Mouse (Mus musculus) heart, embryonic 13.5 days (tissue): ENCODE results near the gene Acer3. TPM values are rescaled to one million over a fixed set of nuclear protein-coding genes. Genes with fewer than 3 reads are reported as not detected.
A peak's percentile ranks its signal among the peaks of the same experiment; 100 is the strongest.

ENCODE experiments used
- ATAC-seq: fragments of 200-750 bp; cut with Nextera tagmentation; 2 replicates; pipeline ENCODE4 v1.8.0; 2017; ENCODE audit warnings: moderate TSS enrichment; ENCODE audit not compliant: insufficient number of reproducible peaks, low FRiP score, low TSS enrichment; ENCODE audit errors: extremely low read depth
- H3K27ac ChIP-seq: fragments of 300-500 bp; sonication (generic); replicated peaks from 2 replicates; pipeline ENCODE4 v1.5.1; 2015; ENCODE audit warnings: moderate library complexity, mild to moderate bottlenecking, inconsistent platforms
- H3K27me3 ChIP-seq: fragments of 300-500 bp; sonication (generic); replicated peaks from 2 replicates; pipeline ENCODE4 v1.6.1; 2015; ENCODE audit warnings: mild to moderate bottlenecking, inconsistent platforms
- H3K36me3 ChIP-seq: fragments of 300-500 bp; sonication (generic); 2 replicates; pipeline ENCODE4 v1.6.1; 2015; ENCODE audit warnings: mild to moderate bottlenecking, inconsistent platforms
- H3K4me1 ChIP-seq: fragments of 300-500 bp; sonication (generic); 2 replicates; pipeline ENCODE4 v1.6.1; 2015; ENCODE audit warnings: inconsistent platforms
- H3K4me2 ChIP-seq: fragments of 300-500 bp; sonication (generic); 2 replicates; pipeline ENCODE4 v1.6.1; 2015; ENCODE audit warnings: inconsistent platforms, mild to moderate bottlenecking, moderate library complexity
- H3K4me3 ChIP-seq: fragments of 300-500 bp; sonication (generic); 2 replicates; pipeline ENCODE4 v1.5.1; 2015; ENCODE audit warnings: moderate library complexity, mild to moderate bottlenecking, inconsistent platforms
- H3K9ac ChIP-seq: fragments of 300-500 bp; sonication (generic); 2 replicates; pipeline ENCODE4 v1.6.1; 2015; ENCODE audit warnings: inconsistent platforms, mild to moderate bottlenecking, moderate library complexity
- H3K9me3 ChIP-seq: fragments of 300-500 bp; sonication (generic); 2 replicates; pipeline ENCODE4 v1.6.1; 2016; ENCODE audit warnings: inconsistent platforms
- WGBS: fragments of 180-500 bp; shearing (Covaris S2); methylation state at CpG from one replicate; pipeline ENCODE4 v1.1.7; 2015; ENCODE audit warnings: mixed read lengths; 5-methylcytosine and 5-hydroxymethylcytosine counted together
- polyA plus RNA-seq: library from polyadenylated mRNA; unstranded; fragments of >200 nt; fragmentation: Nextera tagmentation; extraction: Ambion mirVana; gene quantifications from 2 replicates; pipeline ENCODE4 v1.2.1, GENCODE M21; 2015

The Acer3 gene
- polyA plus RNA-seq, 1 experiment from 2014 or later, result 18.9 TPM

DNA sequence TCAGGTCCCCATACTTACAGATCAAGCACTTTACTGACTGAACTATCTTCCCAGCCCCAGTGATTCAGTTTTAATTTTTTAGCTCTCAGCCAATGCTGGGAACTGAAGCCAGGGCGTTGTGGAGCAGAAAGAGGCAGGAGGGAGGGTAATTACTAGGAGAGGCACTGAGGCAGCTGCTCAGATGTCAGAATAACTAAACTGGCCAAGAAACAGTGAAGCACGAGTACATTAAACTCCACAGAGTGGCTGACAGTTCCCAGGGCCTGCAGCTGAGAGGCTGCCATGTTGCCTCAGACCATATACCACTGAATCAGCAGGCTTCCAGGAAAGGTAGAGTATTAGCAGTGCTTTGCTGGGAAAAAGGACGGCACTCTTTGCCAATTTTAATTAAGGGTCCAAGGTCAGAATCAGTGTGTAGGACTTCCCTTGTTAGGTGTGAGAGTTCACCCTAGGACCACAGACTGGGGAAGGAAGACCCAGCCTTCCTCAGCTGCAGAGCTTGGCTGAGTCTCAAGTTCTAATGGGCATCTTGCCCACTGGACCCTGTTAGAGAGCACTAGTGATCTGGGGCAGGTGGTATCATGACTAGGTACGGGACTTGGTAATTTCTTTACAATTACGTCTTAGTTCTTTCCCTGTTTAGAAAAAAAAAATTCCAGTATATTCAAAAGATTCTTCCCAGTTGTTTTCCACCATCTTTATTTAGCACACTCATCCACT, 11.8 kb upstream of the Acer3 start:
- WGBS, result 66% methylated on average over 5 of the region's 5 CpGs
- Histone ChIP-seq H3K9ac (no peak overlapping the region), H3K4me2 (no peak overlapping the region), H3K4me3 (no peak overlapping the region), H3K36me3 (no peaks in the 10 kb centered on the region), H3K27ac (no peak overlapping the region), H3K27me3 (no peaks in the 10 kb centered on the region), H3K4me1 (peaks cover 54% of the 10 kb centered on the region), H3K9me3 (no peaks in the 10 kb centered on the region)
- ATAC-seq, result no peak

- WGBS, result 20% methylated on average over 3 of the region's 3 CpGs
- Histone ChIP-seq H3K4me3 (no peak overlapping the region), H3K36me3 (no peaks in the 10 kb centered on the region), H3K9ac (no peak overlapping the region), H3K4me2 (no peak overlapping the region), H3K27ac (no peak overlapping the region), H3K9me3 (no peaks in the 10 kb centered on the region), H3K4me1 (peaks cover 54% of the 10 kb centered on the region), H3K27me3 (0 out of 2 replicates have a peak, but pooled peaks cover 2% of the 10 kb centered on the region)
- no peak for ATAC-seq
Measured at GRCm38 (mm10) chr7:98331932-98332331, 10.9 kb upstream of the Acer3 start.

- H3K36me3 ChIP-seq, result no peaks in the 10 kb centered on the region
- no peak overlapping the region; the same call in 1 of the 2 replicates for H3K27ac ChIP-seq
- WGBS, result 39% methylated on average over 2 of the region's 2 CpGs
- H3K4me1 ChIP-seq, result peaks cover 54% of the 10 kb centered on the region
- no peak for ATAC-seq
- no peaks in the 10 kb centered on the region for H3K9me3 ChIP-seq
- H3K4me3 ChIP-seq, result no peak overlapping the region
- H3K4me2 ChIP-seq, result 0 out of 2 replicates have a peak overlapping the region, but pooled peaks have one; percentile 1
- H3K9ac ChIP-seq, result no peak overlapping the region
- H3K27me3 ChIP-seq, result 0 out of 2 replicates have a peak, but pooled peaks cover 3% of the 10 kb centered on the region
Measured at GRCm38 (mm10) chr7:98330375-98331002, 9.5 kb upstream of the Acer3 start.

GRCm38 (mm10) chr7:98329651-98330374, 8.8 kb upstream of the Acer3 start:
- no peak overlapping the region for H3K9ac ChIP-seq
- peak; percentile 61 for ATAC-seq
- no peak overlapping the region; the same call in 1 of the 2 replicates for H3K27ac ChIP-seq
- WGBS, result 48% methylated on average over 7 of the region's 7 CpGs
- 0 out of 2 replicates have a peak, but pooled peaks cover 3% of the 10 kb centered on the region for H3K27me3 ChIP-seq
- H3K4me1 ChIP-seq, result peaks cover 50% of the 10 kb centered on the region
- no peaks in the 10 kb centered on the region for H3K9me3 ChIP-seq
- no peak overlapping the region for H3K4me3 ChIP-seq
- no peaks in the 10 kb centered on the region for H3K36me3 ChIP-seq
- H3K4me2 ChIP-seq, result 0 out of 2 replicates have a peak overlapping the region, but pooled peaks have one; percentile 1

DNA sequence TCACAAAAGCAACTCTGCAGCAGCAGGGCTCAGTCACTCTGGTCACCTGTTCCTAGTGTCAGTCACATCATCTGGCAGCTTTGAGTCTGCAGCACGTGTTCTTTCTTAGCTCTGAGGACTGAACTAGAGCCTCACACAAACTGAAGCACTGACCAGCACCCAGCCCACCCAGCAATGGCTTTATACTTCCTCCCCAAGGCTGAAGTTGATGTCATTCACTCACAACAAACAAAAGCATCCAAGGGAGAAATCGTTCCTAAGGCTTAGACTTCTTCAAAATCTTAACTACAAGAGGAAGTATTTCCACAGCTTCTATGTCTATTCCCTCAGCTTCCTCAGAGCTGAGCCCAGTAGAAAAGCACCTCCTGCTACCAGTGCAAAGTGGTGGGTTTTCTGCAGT, 7.3 kb upstream of the Acer3 start:
- no peak for ATAC-seq

GRCm38 (mm10) chr7:98326051-98326450, 5.0 kb upstream of the Acer3 start:
- WGBS, result 86% methylated on average over 7 of the region's 7 CpGs
- Histone ChIP-seq H3K9me3 (no peaks in the 10 kb centered on the region), H3K4me1 (peaks cover 34% of the 10 kb centered on the region)

More for the DNA sequence above, 7.3 kb upstream of the Acer3 start:
- 49% methylated on average over 2 of the region's 2 CpGs for WGBS
- H3K9ac ChIP-seq, result no peak overlapping the region
- H3K27me3 ChIP-seq, result 0 out of 2 replicates have a peak, but pooled peaks cover 3% of the 10 kb centered on the region
- H3K27ac ChIP-seq, result no peak overlapping the region
- H3K4me1 ChIP-seq, result peaks cover 44% of the 10 kb centered on the region
- H3K4me3 ChIP-seq, result no peak overlapping the region
- no peak overlapping the region for H3K4me2 ChIP-seq
- no peaks in the 10 kb centered on the region for H3K9me3 ChIP-seq
- no peaks in the 10 kb centered on the region for H3K36me3 ChIP-seq

DNA sequence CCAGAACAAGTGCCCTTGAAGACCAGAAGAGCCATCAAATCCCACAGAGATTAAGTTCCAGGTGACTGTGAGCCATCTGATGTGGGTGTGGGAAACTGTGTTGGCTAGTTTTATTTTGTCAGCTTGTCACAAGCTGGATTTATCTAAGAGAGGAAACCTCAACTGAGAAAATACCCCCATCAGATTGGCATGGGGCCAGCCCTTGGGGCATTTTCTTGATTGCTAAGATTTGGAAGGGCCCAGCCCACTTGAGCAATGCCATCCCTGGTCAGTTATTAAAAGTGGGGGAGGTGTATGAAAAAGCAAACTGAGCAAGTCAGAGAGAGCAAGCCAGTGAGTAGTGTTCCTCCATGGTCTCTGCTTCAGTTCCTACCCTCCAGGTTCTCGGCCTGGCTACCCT, 3.2 kb upstream of the Acer3 start:
- H3K4me3 ChIP-seq, result no peak overlapping the region
- H3K9me3 ChIP-seq, result no peaks in the 10 kb centered on the region
- 0 out of 2 replicates have a peak, but pooled peaks cover 3% of the 10 kb centered on the region for H3K27me3 ChIP-seq
- ATAC-seq, result no peak
- peaks cover 16% of the 10 kb centered on the region for H3K4me1 ChIP-seq
- no peak overlapping the region for H3K9ac ChIP-seq
- 74% methylated on average over 1 of the region's 1 CpGs for WGBS
- no peak overlapping the region for H3K27ac ChIP-seq
- no peaks in the 10 kb centered on the region for H3K36me3 ChIP-seq
- no peak overlapping the region for H3K4me2 ChIP-seq

More at GRCm38 (mm10) chr7:98326051-98326450, 5.0 kb upstream of the Acer3 start:
- no peak overlapping the region for H3K4me3 ChIP-seq
- ATAC-seq, result no peak
- no peak overlapping the region for H3K27ac ChIP-seq
- no peak overlapping the region for H3K9ac ChIP-seq
- no peak overlapping the region for H3K4me2 ChIP-seq
- no peaks in the 10 kb centered on the region for H3K36me3 ChIP-seq
- 0 out of 2 replicates have a peak, but pooled peaks cover 3% of the 10 kb centered on the region for H3K27me3 ChIP-seq

GRCm38 (mm10) chr7:98323288-98324019, 2.4 kb upstream of the Acer3 start:
- H3K9ac ChIP-seq, result no peak overlapping the region
- H3K4me2 ChIP-seq, result no peak overlapping the region
- 0 out of 2 replicates have a peak, but pooled peaks cover 3% of the 10 kb centered on the region for H3K27me3 ChIP-seq
- no peak overlapping the region for H3K27ac ChIP-seq
- no peaks in the 10 kb centered on the region for H3K36me3 ChIP-seq
- ATAC-seq, result no peak
- 43% methylated on average over 5 of the region's 5 CpGs for WGBS
- peaks cover 16% of the 10 kb centered on the region for H3K4me1 ChIP-seq
- H3K4me3 ChIP-seq, result no peak overlapping the region
- no peaks in the 10 kb centered on the region for H3K9me3 ChIP-seq

DNA sequence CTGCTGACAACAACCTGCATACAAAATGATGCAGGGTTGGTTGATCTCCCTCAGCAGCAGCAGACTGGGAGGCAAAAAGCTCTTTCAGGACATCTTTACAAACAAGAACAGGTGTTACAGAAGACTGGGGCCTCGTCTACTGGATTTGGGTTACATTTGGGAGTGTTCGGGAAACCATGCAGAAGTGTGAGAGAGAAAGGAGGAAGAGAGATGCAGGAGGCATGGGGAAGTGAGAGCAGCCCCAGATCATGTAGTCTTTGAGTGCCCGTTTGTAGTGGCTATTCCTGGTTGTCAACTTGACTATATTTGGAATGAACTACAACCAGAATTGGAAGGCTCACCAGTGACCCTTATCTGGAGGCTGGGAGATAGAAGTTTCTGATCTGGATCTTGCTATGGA, 1.4 kb upstream of the Acer3 start:
- H3K9me3 ChIP-seq, result no peaks in the 10 kb centered on the region
- H3K27me3 ChIP-seq, result 0 out of 2 replicates have a peak, but pooled peaks cover 3% of the 10 kb centered on the region
- H3K27ac ChIP-seq, result no peak overlapping the region
- no peak overlapping the region for H3K9ac ChIP-seq
- 48% methylated on average over 3 of the region's 3 CpGs for WGBS
- no peaks in the 10 kb centered on the region for H3K36me3 ChIP-seq
- no peak overlapping the region for H3K4me3 ChIP-seq
- peaks cover 16% of the 10 kb centered on the region for H3K4me1 ChIP-seq
- H3K4me2 ChIP-seq, result no peak overlapping the region
- no peak for ATAC-seq

DNA sequence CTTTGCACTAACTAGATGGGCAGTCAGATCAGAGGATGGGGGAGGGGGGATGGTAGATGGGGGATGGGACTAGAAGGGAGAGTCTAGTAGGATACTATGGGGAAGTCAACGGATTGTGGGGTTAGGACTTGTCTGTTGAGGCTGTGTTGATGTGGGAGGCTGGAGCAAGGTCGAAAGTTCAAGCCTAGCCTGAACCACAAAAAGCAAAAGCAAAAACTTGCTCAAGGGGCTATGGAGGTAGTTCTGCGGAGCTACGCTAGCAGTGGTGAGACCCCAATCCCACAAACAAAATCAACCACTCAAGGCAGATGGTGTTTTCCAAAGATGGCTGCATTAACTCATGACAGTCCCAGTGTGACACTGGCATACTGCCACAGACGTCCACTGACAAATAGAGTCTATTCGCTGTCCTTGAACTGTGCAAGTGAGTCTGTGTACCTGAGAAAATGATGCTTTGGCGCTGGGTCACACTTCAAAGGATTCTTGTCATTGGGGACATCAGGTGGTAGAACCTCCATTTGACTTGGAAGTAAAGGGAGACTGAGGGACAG, 927 bp downstream of the Acer3 start:
- Histone ChIP-seq H3K27ac (no peak overlapping the region), H3K4me3 (no peak overlapping the region), H3K4me1 (peaks cover 16% of the 10 kb centered on the region), H3K9me3 (no peaks in the 10 kb centered on the region), H3K36me3 (no peaks in the 10 kb centered on the region), H3K27me3 (no peaks in the 10 kb centered on the region), H3K4me2 (no peak overlapping the region), H3K9ac (no peak overlapping the region)
- no peak for ATAC-seq
- WGBS, result 84% methylated on average over 7 of the region's 7 CpGs
